13 mouse cellular contexts compared by ENCODE assay signal in the genomic region with DNA sequence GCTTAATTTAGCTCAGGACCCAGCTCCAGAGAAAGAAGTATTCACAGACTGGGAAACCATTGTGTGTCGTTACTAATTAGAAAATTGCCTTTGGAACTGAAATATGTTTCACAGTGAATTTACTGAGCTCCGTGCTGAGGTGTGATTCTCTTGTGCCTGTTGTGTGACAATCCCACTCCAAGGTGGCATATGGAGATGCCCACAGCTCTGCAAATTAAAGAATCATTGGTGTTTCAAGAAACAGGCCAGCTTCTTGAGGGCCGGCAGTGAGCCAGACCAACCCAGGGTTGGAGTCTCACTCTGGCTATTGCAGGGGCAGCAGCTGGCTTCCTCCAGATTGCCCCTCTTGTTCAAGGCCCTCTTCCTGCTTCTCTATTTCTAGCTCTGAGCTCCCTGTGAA.
DNase-seq lines count a peak whose midpoint lies in the region.
"Had no signal": no experiment of that assay in that cellular context is flagged by ENCODE, and none has a peak within 500 bp of the region (broad histone marks: within the 10 kb centered on the region; RNA-seq: fewer than 3 reads in every experiment).

No protein-coding gene starts in this region.

- DNase-seq in frontal cortex, adult 2 months (ENCODE audit: extremely low spot score in 1 of 2, low spot score in 1 of 2) = peak; percentile 66 to 68
- DNase-seq in frontal cortex, postnatal 14 days (ENCODE audit: low spot score in 2 of 2) = no peak
- DNase-seq in frontal cortex, postnatal 36 days (ENCODE audit: low spot score in 2 of 2) = peak; percentile 34 to 70
- peak; percentile 5 to 35 for DNase-seq in left cerebral cortex, postnatal 10 days (ENCODE audit: extremely low spot score in 1 of 2, low spot score in 2 of 2)
- DNase-seq in right cerebral cortex, postnatal 25 days = peak; percentile 59
- no peak for DNase-seq in gastrocnemius, postnatal 25 days
- no peak for DNase-seq in lung, postnatal 10 days
- DNase-seq: adrenal gland, postnatal 36 days; cerebellum, adult 9-11 months; heart, adult 18-20 months; kidney, adult 18-20 months; kidney, postnatal 14 days; lung, postnatal 14 days had no signal

- intact Hi-C loops in left cerebral cortex, postnatal 10 days (cut with DNase I) = no loop called here

Comparison
In these comparisons a context has a peak if more than half of its experiments do, and no peak if none do; other contexts are left out.
1. DNase-seq: peak in frontal cortex, adult 2 months (2 of 2), frontal cortex, postnatal 36 days (2 of 2), left cerebral cortex, postnatal 10 days (2 of 2) and right cerebral cortex, postnatal 25 days (single experiment); none in frontal cortex, postnatal 14 days (0 of 2), gastrocnemius, postnatal 25 days (single experiment) and lung, postnatal 10 days (single experiment).